Mouse (Mus musculus): ENCODE data around the gene Lypd6b.

GRCm38 (mm10) chr2:49851977-49852376 lies 64.5 kb downstream of the Lypd6b start:
- TF ChIP-seq CTCF (IDR thresholded peaks at IDR 0.05; ENCODE audit: borderline replicate concordance, insufficient read depth, low read length), result no peak
- TF ChIP-seq POLR2A (IDR thresholded peaks at IDR 0.05; ENCODE audit: low read depth, low read length), result no peak
